Mouse (Mus musculus) liver, postnatal 0 days (tissue): ENCODE measurements at regions not wholly inside any gene's neighbourhood (a gene's known extent, or its start where the extent isn't known, plus 50 kb on each side); places are given as distances from the start of the nearest gene placed in this dataset.

ENCODE experiments used
- ATAC-seq: fragments of 200-750 bp; cut with Nextera tagmentation; 2 replicates; pipeline ENCODE4 v1.8.0; 2017; ENCODE audit warnings: mild to moderate bottlenecking, moderate library complexity
- DNase-seq: peaks from one replicate; pipeline ENCODE4 v3.0.0-alpha.2; 2016
- H3K27ac ChIP-seq: fragments of 300-500 bp; sonication (generic); 2 replicates; pipeline ENCODE4 v1.5.1; 2014; ENCODE audit warnings: antibody characterized with exemption, moderate library complexity, mild to moderate bottlenecking, low read depth
- H3K27me3 ChIP-seq: fragments of 300-500 bp; sonication (generic); 2 replicates; pipeline ENCODE4 v1.6.1; 2014; ENCODE audit warnings: low read length, control low read depth, mixed read lengths; ENCODE audit not compliant: insufficient read depth
- H3K36me3 ChIP-seq: fragments of 300-500 bp; sonication (generic); replicated peaks from 2 replicates; pipeline ENCODE4 v1.6.1; 2014; ENCODE audit warnings: mild to moderate bottlenecking, control low read depth, low read length, moderate library complexity, mixed read lengths; ENCODE audit not compliant: insufficient read depth
- H3K4me1 ChIP-seq: fragments of 300-500 bp; sonication (generic); 2 replicates; pipeline ENCODE4 v1.6.1; 2014; ENCODE audit warnings: antibody characterized with exemption, mild to moderate bottlenecking, control low read depth; ENCODE audit not compliant: insufficient read depth
- H3K4me2 ChIP-seq: fragments of 300-500 bp; sonication (generic); 2 replicates; pipeline ENCODE4 v1.6.1; 2014; ENCODE audit warnings: low read depth, mild to moderate bottlenecking, low read length, moderate library complexity, mixed read lengths
- H3K4me3 ChIP-seq: fragments of 300-500 bp; sonication (generic); 2 replicates; pipeline ENCODE4 v1.5.1; 2014; ENCODE audit warnings: low read depth, low read length
- H3K9ac ChIP-seq: fragments of 300-500 bp; sonication (generic); replicated peaks from 2 replicates; pipeline ENCODE4 v1.6.1; 2014; ENCODE audit warnings: mild to moderate bottlenecking, moderate library complexity
- H3K9me3 ChIP-seq: fragments of 300-500 bp; sonication (generic); 2 replicates; pipeline ENCODE4 v1.6.1; 2016; ENCODE audit warnings: mild to moderate bottlenecking, control low read depth, low read length, mixed read lengths
- CTCF ChIP-seq: sonication (generic); IDR thresholded peaks from 2 replicates; pipeline ENCODE4 v1.5.1; 2016; ENCODE audit warnings: antibody characterized with exemption, low read depth
- EP300 ChIP-seq: IDR thresholded peaks from 2 replicates; pipeline ENCODE4 v1.6.1; 2016; ENCODE audit warnings: antibody characterized with exemption, low read depth, mild to moderate bottlenecking
- WGBS: fragments of 180-500 bp; shearing (Covaris S2); extraction: QIAGEN DNeasy Blood & Tissue Kit; methylation state at CpG from one replicate; pipeline ENCODE4 v1.1.7; 2014; ENCODE audit not compliant: insufficient replicate concordance; 5-methylcytosine and 5-hydroxymethylcytosine counted together

GRCm38 (mm10) chr1:35694775-35695591 lies 373.2 kb upstream of the Hs6st1 start:
- no peak overlapping the region for H3K4me2 ChIP-seq
- H3K9me3 ChIP-seq, result no peaks in the 10 kb centered on the region
- DNase-seq, result no peak
- ATAC-seq, result no peak
- no peak overlapping the region for H3K4me3 ChIP-seq
- no peaks in the 10 kb centered on the region for H3K4me1 ChIP-seq
- no peak overlapping the region for H3K27ac ChIP-seq
- TF ChIP-seq EP300, result no peak
- no peak for TF ChIP-seq CTCF
- H3K9ac ChIP-seq, result no peak overlapping the region
- H3K27me3 ChIP-seq, result no peaks in the 10 kb centered on the region
- no peaks in the 10 kb centered on the region for H3K36me3 ChIP-seq
- WGBS, result 71% methylated on average over 15 of the region's 15 CpGs

GRCm38 (mm10) chr1:35697218-35697617 lies 371.0 kb upstream of the Hs6st1 start:
- no peaks in the 10 kb centered on the region for H3K27me3 ChIP-seq
- WGBS, result 33% methylated on average over 4 of the region's 4 CpGs
- no peak overlapping the region for H3K4me3 ChIP-seq
- no peak for TF ChIP-seq CTCF
- TF ChIP-seq EP300, result no peak
- H3K4me1 ChIP-seq, result no peaks in the 10 kb centered on the region
- H3K9ac ChIP-seq, result no peak overlapping the region
- H3K4me2 ChIP-seq, result no peak overlapping the region
- no peak overlapping the region for H3K27ac ChIP-seq
- ATAC-seq, result no peak
- DNase-seq, result no peak
- no peaks in the 10 kb centered on the region for H3K9me3 ChIP-seq
- H3K36me3 ChIP-seq, result no peaks in the 10 kb centered on the region

- no peak for ATAC-seq
- Histone ChIP-seq H3K27ac (no peak overlapping the region), H3K9me3 (no peaks in the 10 kb centered on the region), H3K9ac (no peak overlapping the region), H3K4me3 (no peak overlapping the region), H3K27me3 (no peaks in the 10 kb centered on the region), H3K4me2 (no peak overlapping the region), H3K36me3 (no peaks in the 10 kb centered on the region), H3K4me1 (no peaks in the 10 kb centered on the region)
- DNase-seq, result no peak
- TF ChIP-seq EP300, result no peak
- TF ChIP-seq CTCF, result no peak
- 25% methylated on average over 10 of the region's 10 CpGs for WGBS
These were observed 370.2 kb upstream of the Hs6st1 start for GRCm38 (mm10) chr1:35697834-35698500.

GRCm38 (mm10) chr1:35702585-35702984 lies 365.6 kb upstream of the Hs6st1 start:
- TF ChIP-seq CTCF, result no peak
- TF ChIP-seq EP300, result no peak
- ATAC-seq, result no peak
- no peaks in the 10 kb centered on the region for H3K36me3 ChIP-seq

GRCm38 (mm10) chr1:35706336-35706735 lies 361.9 kb upstream of the Hs6st1 start:
- Histone ChIP-seq H3K4me3 (no peak overlapping the region), H3K4me1 (no peaks in the 10 kb centered on the region), H3K9me3 (no peaks in the 10 kb centered on the region), H3K4me2 (no peak overlapping the region), H3K27ac (no peak overlapping the region), H3K9ac (no peak overlapping the region), H3K36me3 (no peaks in the 10 kb centered on the region), H3K27me3 (no peaks in the 10 kb centered on the region)
- 75% methylated on average over 6 of the region's 6 CpGs for WGBS
- ATAC-seq (no peak), DNase-seq (no peak)
- no peak for TF ChIP-seq CTCF
- no peak for TF ChIP-seq EP300

More at GRCm38 (mm10) chr1:35702585-35702984, 365.6 kb upstream of the Hs6st1 start:
- Histone ChIP-seq H3K9me3 (no peaks in the 10 kb centered on the region), H3K4me2 (no peak overlapping the region), H3K27me3 (no peaks in the 10 kb centered on the region), H3K4me1 (no peaks in the 10 kb centered on the region), H3K27ac (no peak overlapping the region), H3K4me3 (no peak overlapping the region), H3K9ac (no peak overlapping the region)
- 40% methylated on average over 1 of the region's 1 CpGs for WGBS
- no peak for DNase-seq

GRCm38 (mm10) chr1:35708176-35708788 lies 359.9 kb upstream of the Hs6st1 start:
- Histone ChIP-seq H3K36me3 (no peaks in the 10 kb centered on the region), H3K4me3 (no peak overlapping the region), H3K27ac (no peak overlapping the region), H3K9me3 (no peaks in the 10 kb centered on the region), H3K4me1 (no peaks in the 10 kb centered on the region), H3K9ac (no peak overlapping the region), H3K27me3 (no peaks in the 10 kb centered on the region), H3K4me2 (no peak overlapping the region)
- whole genome bisulfite sequencing, result 72% methylated on average over 2 of the region's 2 CpGs
- DNase-seq (no peak), ATAC-seq (no peak)
- no peak for TF ChIP-seq CTCF
- no peak for TF ChIP-seq EP300
